Mouse (Mus musculus) thymus, postnatal 36 days (tissue): ENCODE results near the gene Gm5460.

Source experiments
- DNase-seq, 2 experiments: peaks; one replicate each; pipeline ENCODE4 v3.0.0; 2022; ENCODE audit warnings: mixed read lengths in 2 of 2

The Gm5460 gene

DNA sequence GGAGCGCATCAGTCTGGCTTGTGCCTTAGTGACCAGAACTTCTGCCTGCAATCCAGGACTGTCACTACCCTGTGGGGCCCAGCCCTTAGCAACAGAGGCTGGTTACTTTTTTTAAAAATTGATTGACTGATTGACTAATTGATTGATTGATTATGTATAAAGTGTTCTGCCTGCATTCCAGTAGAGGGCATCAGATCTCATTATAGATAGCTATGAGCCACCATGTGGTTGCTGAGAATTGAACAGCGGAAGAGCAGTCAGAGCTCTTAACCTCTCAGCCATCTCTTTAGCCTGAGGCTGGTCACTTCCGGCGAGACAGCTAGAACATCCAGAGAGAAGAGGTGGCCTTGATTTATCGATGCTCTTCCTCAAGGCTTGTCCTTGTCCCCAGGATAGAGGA lies 60.7 kb downstream of the Gm5460 start:
- DNase-seq = no peak

DNA sequence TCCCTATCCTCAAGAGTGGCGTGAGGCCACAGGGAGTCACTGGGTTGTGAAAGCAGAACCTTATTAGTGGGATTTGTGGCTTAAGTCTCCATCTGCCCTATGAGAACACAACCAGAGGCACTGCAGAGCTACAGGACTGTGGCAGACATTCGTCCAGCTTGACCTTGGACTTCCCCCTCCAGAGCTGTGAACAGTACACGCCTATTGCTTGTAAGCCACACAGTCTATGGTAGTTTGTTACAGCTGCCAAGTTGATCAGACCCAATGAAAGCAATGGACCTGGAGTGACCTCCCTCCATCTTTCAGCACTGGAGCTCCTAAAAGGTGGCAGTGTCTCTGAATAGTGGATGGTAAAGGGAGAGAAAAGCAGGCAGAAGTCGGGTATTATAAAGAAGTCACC lies 61.7 kb downstream of the Gm5460 start:
- no peak for DNase-seq

DNA sequence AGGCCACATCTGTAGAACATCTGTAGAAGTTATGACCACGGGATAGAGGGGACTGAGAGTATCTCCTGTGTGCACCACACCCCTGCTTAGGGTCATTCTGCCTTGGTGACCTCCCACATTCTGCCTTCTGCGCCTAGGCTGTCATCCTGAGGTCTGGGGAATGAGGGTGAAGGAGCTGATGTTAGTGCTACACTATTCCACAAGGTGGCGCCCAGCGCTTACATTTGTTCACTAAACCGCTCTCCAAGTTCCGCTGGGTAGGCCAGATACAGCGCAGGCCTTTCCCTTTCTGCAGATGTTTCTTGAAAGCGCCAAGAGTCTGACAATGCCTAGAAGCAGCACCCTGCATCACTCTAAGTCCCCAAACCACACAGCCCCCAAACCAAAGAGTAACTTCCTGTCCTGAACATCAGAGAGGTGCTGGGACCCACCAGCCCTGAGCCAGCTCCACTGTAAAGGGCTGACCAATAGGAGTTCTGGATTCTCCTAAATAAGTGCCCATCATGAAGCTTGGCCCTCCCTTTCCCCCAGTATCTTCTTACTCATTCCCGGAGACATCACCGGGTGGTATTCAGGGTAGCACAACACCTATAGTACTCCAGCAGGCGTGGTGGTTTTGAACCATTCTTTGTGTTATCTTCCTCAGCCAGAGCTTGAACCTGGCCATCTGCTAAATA lies 63.9 kb downstream of the Gm5460 start:
- DNase-seq = peak; percentile 9 to 15

DNA sequence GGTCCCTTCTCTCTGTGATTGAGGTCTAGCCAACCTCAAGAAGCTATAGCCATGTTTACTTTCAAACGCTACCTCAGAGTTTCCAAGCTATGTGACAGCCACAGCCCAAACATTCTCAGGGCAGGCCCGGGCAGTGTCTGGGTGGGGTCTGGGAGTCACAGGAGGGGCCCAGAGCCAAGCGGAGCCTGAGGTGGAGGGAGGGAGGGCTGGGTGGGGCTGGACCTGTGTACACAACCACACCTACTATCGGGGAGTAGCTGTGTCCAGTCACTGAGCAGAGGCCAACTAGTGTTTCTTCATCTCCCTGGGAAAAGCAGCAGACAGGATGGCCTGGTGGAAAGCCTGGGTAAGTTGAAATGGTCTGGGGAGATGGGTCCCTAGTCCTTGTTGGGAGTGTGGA lies 69.2 kb downstream of the Gm5460 start, which contains the start of gene Anxa8:
TSS of gene Anxa8 (plus strand) at position 251 of the 400 bp plus-strand sequence.
- DNase-seq = no peak

DNA sequence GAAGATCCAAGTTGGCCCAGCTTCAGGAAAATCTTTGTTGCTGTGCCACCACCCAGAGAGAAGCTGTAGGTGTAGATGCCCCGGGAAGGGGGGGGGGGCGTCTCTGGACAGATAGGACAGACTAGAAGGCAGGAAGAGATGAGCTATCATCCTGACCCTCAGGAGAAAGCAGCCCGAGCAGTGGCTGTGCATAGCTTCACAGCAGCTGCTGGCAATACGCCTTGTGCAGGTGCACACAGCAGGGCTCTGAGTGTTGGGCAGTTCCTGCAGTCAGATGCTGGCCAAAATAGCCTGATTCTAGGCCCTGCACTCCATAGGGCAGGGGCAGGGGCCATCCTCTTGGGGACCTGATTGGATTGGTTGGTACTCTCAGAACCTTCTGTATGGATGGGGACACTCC lies 70.2 kb downstream of the Gm5460 start:
- DNase-seq = no peak

DNA sequence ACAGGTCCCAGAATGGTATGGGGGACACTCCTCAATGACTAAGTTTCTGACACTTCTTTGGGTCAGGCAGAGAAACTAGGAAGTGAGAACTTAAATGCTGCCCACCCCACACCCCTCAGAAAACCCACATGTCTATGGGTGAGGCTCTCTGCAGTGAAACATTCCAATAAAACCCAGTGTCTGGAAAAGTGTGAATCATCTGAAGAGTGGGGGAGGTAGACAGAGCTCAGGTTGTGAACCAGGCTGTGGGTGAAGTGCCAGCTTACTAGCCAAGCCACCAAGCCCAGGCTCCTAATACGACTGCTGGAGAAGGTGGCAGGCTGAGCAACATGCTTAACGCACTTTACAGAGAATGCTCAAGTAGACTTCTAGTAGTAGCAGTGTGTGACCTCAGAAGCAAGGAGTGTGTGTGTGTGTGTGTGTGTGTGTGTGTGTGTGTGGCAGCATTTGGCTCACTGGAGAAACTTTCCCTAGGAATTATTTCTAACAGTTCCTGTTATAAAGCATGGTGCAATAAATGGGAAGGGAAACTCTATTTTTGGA lies 71.4 kb downstream of the Gm5460 start:
- no peak for DNase-seq

DNA sequence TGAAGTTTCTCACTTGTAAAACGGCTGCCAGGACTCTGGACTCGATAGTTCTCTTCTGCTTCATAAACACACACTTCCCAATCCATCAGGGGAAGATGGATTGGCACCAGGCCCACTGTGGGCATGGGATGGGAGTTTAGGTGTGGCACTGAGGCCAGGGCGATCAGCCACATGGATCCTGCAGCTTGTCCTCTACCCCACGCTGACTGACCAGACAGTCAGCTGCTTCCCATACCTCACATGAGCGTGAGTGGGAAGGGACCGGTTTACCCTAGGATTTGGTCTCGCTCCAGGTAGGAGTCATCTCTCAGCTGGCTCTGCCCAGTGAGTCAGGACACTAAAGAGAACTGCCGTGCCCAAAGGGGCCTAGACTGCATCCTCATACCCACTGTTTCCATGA lies 73.2 kb downstream of the Gm5460 start:
- no peak for DNase-seq

DNA sequence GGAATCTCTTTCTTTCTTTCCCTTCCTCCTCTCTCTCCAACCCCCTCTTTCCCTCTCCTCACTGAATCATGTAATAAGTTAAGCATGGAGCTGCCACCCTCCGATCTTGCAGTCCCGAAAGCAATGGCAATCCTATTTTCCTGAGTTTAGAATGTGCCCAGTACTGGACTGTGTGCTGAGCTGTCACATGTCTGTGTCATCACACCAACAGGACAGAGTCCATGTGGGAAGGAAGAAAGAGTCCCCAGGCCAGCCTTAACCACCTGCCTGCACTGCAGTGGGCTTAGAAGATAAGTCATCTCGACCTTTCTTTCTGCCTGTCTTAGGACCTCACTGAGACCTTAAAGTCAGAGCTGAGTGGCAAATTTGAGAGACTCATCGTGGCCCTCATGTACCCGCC lies 74.9 kb downstream of the Gm5460 start:
- no peak for DNase-seq

DNA sequence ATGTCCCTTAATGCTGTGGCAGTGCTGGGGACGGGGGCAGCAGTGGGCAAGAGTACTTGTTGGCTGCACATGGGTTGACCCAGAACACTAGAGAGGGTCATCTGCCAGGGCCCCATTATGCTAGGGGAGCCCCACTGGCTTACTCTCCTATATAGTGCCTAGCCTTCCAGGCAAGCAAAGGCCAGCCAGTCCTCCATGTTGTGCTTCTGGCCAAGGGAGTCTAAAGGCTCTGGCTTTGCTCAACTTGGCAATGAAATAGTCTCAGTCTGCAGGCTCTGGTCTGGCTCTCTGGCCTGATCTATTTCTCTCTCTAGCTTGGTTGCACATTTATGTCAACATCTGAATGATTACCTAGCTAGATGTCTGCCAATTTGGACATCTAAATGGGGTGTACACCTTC lies 76.3 kb downstream of the Gm5460 start:
- no peak for DNase-seq

DNA sequence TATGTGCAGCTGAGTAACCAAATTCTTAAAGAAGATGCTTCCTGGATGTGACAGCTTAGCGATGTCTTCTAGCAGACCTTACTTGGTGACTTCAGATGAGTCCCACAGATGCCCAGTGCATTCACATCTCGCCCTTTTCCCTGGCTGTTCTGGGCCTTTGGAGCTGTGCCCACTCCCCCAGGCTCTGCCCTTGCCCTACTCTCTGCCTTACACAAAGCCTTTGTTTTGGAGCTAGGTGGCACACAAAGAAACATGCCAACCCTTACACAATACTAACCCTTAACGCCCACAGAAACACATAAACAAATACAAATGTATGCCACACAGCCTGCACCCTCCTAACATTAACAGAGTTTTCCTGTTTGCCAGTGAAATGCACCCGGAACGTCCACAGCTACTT lies 79.6 kb downstream of the Gm5460 start:
- no peak for DNase-seq
